Mouse (Mus musculus) MEL (cell line): Measurements from ENCODE around the gene Lifr.

Experiments
- BHLHE40 ChIP-seq: IDR thresholded peaks from 2 replicates; pipeline ENCODE4 v1.6.1; 2012; ENCODE audit warnings: low read depth, mild to moderate bottlenecking, inconsistent platforms, low read length, improper control_type of control experiment, borderline replicate concordance
- GATA1 ChIP-seq: IDR thresholded peaks from 2 replicates; pipeline ENCODE4 v1.6.1; 2011; ENCODE audit warnings: low read depth, low read length, improper control_type of control experiment
- HCFC1 ChIP-seq: IDR thresholded peaks from 2 replicates; pipeline ENCODE4 v1.6.1; 2012; ENCODE audit warnings: low read depth, mild to moderate bottlenecking, inconsistent platforms, low read length, improper control_type of control experiment, moderate library complexity
- MAZ ChIP-seq: IDR thresholded peaks from 2 replicates; pipeline ENCODE4 v1.6.1; 2012; ENCODE audit warnings: low read depth, mild to moderate bottlenecking, inconsistent platforms, low read length, improper control_type of control experiment
- POLR2A ChIP-seq, 2 experiments: IDR thresholded peaks; 2 replicates each; pipeline ENCODE4 v1.6.1; 2011 to 2012; ENCODE audit warnings: low read length in 2 of 2, mild to moderate bottlenecking in 2 of 2, control low read depth in 1 of 2, improper control_type of control experiment in 1 of 2, low read depth in 1 of 2, moderate library complexity in 1 of 2; ENCODE audit not compliant: control insufficient read depth in 1 of 2, insufficient read depth in 1 of 2, poor library complexity in 1 of 2
- POLR2AphosphoS5 ChIP-seq: IDR thresholded peaks from 2 replicates; pipeline ENCODE4 v1.6.1; 2012; ENCODE audit warnings: low read depth, borderline replicate concordance, mild to moderate bottlenecking, inconsistent platforms, low read length, moderate library complexity, mixed read lengths
- UBTF ChIP-seq: IDR thresholded peaks from 2 replicates; pipeline ENCODE4 v1.6.1; 2012; ENCODE audit warnings: low read depth, mild to moderate bottlenecking, inconsistent platforms, low read length, improper control_type of control experiment, moderate library complexity, borderline replicate concordance; ENCODE audit not compliant: insufficient read depth
- USF2 ChIP-seq, 2 experiments: IDR thresholded peaks; 2 replicates each; pipeline ENCODE4 v1.6.1; 2011 to 2012; ENCODE audit warnings: improper control_type of control experiment in 2 of 2, low read length in 2 of 2, borderline replicate concordance in 1 of 2, inconsistent platforms in 1 of 2, low read depth in 1 of 2, mild to moderate bottlenecking in 1 of 2; ENCODE audit not compliant: insufficient read depth in 1 of 2

DNA sequence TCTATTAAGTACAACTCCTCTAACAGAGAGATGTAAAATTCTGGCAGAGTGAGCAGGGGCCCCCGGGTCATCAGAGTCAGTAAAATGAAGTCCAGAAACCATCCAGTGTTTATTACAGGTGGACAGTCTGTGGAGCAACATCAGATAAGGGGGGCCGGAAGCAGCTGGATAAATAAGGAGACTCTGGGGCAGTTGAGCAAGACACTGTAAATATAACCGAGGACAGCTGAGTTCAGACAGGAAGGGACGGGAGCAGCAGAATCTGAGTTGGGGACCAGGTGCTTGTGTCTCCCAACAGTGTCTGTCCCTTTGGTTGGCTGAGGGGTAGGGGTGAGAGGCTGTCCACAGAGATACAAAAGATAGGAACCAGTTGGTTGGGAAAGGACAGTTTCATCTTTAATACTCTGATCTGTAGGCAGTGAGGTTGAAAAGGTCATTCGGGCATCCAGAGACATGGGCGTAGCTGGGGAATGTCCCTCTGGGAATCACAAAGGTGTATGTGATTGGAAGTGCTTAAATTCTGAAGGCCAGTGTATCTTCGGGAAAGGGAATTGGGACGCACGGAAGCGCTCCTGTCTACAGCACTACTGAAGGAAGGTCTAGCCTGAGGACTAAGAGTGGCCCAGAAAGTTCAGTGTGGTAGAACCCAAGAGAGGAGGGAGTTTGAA is 77.0 kb downstream of the Lifr start:
- TF ChIP-seq POLR2A (IDR thresholded peaks at IDR 0.05; ENCODE audit: control insufficient read depth in 1 of 2, insufficient read depth in 1 of 2, low read depth in 1 of 2, low read length in 2 of 2, poor library complexity in 1 of 2), result no peak
- no peak for TF ChIP-seq POLR2AphosphoS5
- no peak for TF ChIP-seq GATA1
- no peak for TF ChIP-seq BHLHE40
- TF ChIP-seq HCFC1, result no peak
- TF ChIP-seq USF2 (IDR thresholded peaks at IDR 0.05; ENCODE audit: borderline replicate concordance in 1 of 2, insufficient read depth in 1 of 2, low read depth in 1 of 2, low read length in 2 of 2), result no peak
- TF ChIP-seq MAZ, result no peak
- TF ChIP-seq UBTF, result no peak
